ENCODE assay signal across 30 mouse cellular contexts in genomic region chr17:81432733-81433132, GRCm38 (mm10). TPM values are rescaled to one million over a fixed set of nuclear protein-coding genes. Genes with fewer than 3 reads are reported as not detected.
A peak's percentile ranks its signal among the peaks of the same experiment; 100 is the strongest.
DNase-seq lines count a peak whose midpoint lies in the region; ATAC-seq and TF ChIP-seq lines count a peak whose summit lies in the region.
"Had no signal": no experiment of that assay in that cellular context is flagged by ENCODE, and none has a peak within 500 bp of the region (broad histone marks: within the 10 kb centered on the region; RNA-seq: fewer than 3 reads in every experiment).

No protein-coding gene starts in this region.

- no peak overlapping the region for H3K27ac ChIP-seq in heart, embryonic 10.5 days
- 0 out of 2 replicates have a peak overlapping the region, but pooled peaks have one; percentile 12 for H3K27ac ChIP-seq in heart, embryonic 13.5 days (replicated peaks)
- no peak overlapping the region for H3K27ac ChIP-seq in heart, embryonic 12.5 days (ENCODE audit: poor library complexity, severe bottlenecking)
- 0 out of 2 replicates have a peak overlapping the region, but pooled peaks have one; percentile 1 for H3K27ac ChIP-seq in heart, postnatal 0 days (ENCODE audit: low read depth)
- H3K27ac ChIP-seq: embryonic facial prominence, embryonic 12.5 days; embryonic facial prominence, embryonic 15.5 days; hindbrain, embryonic 15.5 days; intestine, embryonic 15.5 days; kidney, embryonic 15.5 days had no signal

- H3K4me2 ChIP-seq in heart, embryonic 13.5 days = no peak overlapping the region
- H3K4me2 ChIP-seq in heart, embryonic 12.5 days = no peak overlapping the region
- no peak overlapping the region for H3K4me2 ChIP-seq in heart, postnatal 0 days (ENCODE audit: low read depth, low read length)
- H3K4me2 ChIP-seq: embryonic facial prominence, embryonic 12.5 days; embryonic facial prominence, embryonic 15.5 days; hindbrain, embryonic 15.5 days; intestine, embryonic 15.5 days; kidney, embryonic 15.5 days had no signal

- TF ChIP-seq CTCF in heart, postnatal 0 days (IDR thresholded peaks at IDR 0.05; ENCODE audit: low read depth) = no peak

- no peak for ATAC-seq in heart, embryonic 13.5 days (ENCODE audit: extremely low read depth, insufficient number of reproducible peaks, low FRiP score, low TSS enrichment)
- no peak for ATAC-seq in heart, embryonic 12.5 days (ENCODE audit: insufficient number of reproducible peaks, low FRiP score)
- ATAC-seq in heart, postnatal 0 days (ENCODE audit: insufficient read depth, low read depth) = no peak
- ATAC-seq: activated CD4-positive, CD25-positive, alpha-beta regulatory T cell, adult 4 months; forebrain, embryonic 14.5 days; forebrain, postnatal 0 days; intestine, embryonic 15.5 days had no signal

- intact Hi-C loops in heart, postnatal 25 days (cut with DNase I) = no loop called here

- H3K36me3 ChIP-seq in heart, embryonic 10.5 days = peaks cover 62% of the 10 kb centered on the region
- peaks cover 85% of the 10 kb centered on the region for H3K36me3 ChIP-seq in heart, embryonic 13.5 days
- H3K36me3 ChIP-seq in heart, embryonic 12.5 days = peaks cover 49% of the 10 kb centered on the region
- peaks cover 35% of the 10 kb centered on the region for H3K36me3 ChIP-seq in heart, postnatal 0 days (replicated peaks; ENCODE audit: control insufficient read depth, insufficient read depth, low read length)
- H3K36me3 ChIP-seq: embryonic facial prominence, embryonic 12.5 days; embryonic facial prominence, embryonic 15.5 days; intestine, embryonic 15.5 days had no signal

- H3K9me3 ChIP-seq in heart, embryonic 10.5 days = no peaks in the 10 kb centered on the region
- H3K9me3 ChIP-seq in heart, embryonic 13.5 days = no peaks in the 10 kb centered on the region
- H3K9me3 ChIP-seq in heart, embryonic 12.5 days (replicated peaks) = no peaks in the 10 kb centered on the region
- no peaks in the 10 kb centered on the region for H3K9me3 ChIP-seq in heart, postnatal 0 days (replicated peaks; ENCODE audit: control insufficient read depth, low read length)
- H3K9me3 ChIP-seq: embryonic facial prominence, embryonic 12.5 days; embryonic facial prominence, embryonic 15.5 days; hindbrain, embryonic 15.5 days; intestine, embryonic 15.5 days; kidney, embryonic 15.5 days had no signal

- H3K27me3 ChIP-seq in heart, embryonic 10.5 days (ENCODE audit: insufficient read depth, poor library complexity, severe bottlenecking) = no peaks in the 10 kb centered on the region
- no peaks in the 10 kb centered on the region for H3K27me3 ChIP-seq in heart, embryonic 13.5 days (replicated peaks)
- H3K27me3 ChIP-seq in heart, embryonic 12.5 days (replicated peaks) = no peaks in the 10 kb centered on the region
- no peaks in the 10 kb centered on the region for H3K27me3 ChIP-seq in heart, postnatal 0 days (ENCODE audit: control insufficient read depth, insufficient read depth, low read length)
- H3K27me3 ChIP-seq: embryonic facial prominence, embryonic 12.5 days; embryonic facial prominence, embryonic 15.5 days; hindbrain, embryonic 15.5 days; intestine, embryonic 15.5 days; kidney, embryonic 15.5 days had no signal

- H3K4me1 ChIP-seq in heart, embryonic 10.5 days = no peaks in the 10 kb centered on the region
- H3K4me1 ChIP-seq in heart, embryonic 13.5 days = peaks cover 20% of the 10 kb centered on the region
- peaks cover 8% of the 10 kb centered on the region for H3K4me1 ChIP-seq in heart, embryonic 12.5 days (replicated peaks)
- peaks cover 12% of the 10 kb centered on the region; the same call in 1 of the 2 replicates for H3K4me1 ChIP-seq in heart, postnatal 0 days (ENCODE audit: control insufficient read depth, insufficient read depth)
- H3K4me1 ChIP-seq: embryonic facial prominence, embryonic 15.5 days; hindbrain, embryonic 15.5 days; intestine, embryonic 15.5 days had no signal

- no peak for TF ChIP-seq EP300 in heart, postnatal 0 days (IDR thresholded peaks at IDR 0.05; ENCODE audit: low read depth)

- no peak overlapping the region for H3K9ac ChIP-seq in heart, embryonic 13.5 days
- H3K9ac ChIP-seq in heart, embryonic 12.5 days = no peak overlapping the region
- no peak overlapping the region for H3K9ac ChIP-seq in heart, postnatal 0 days (replicated peaks; ENCODE audit: low read depth, low read length)
- H3K9ac ChIP-seq: embryonic facial prominence, embryonic 12.5 days; embryonic facial prominence, embryonic 15.5 days; forebrain, postnatal 0 days; hindbrain, embryonic 15.5 days; intestine, embryonic 15.5 days; kidney, embryonic 15.5 days had no signal

- DNase-seq in heart, adult 11 months = peak; percentile 88
- DNase-seq in heart, embryonic 10.5 days (ENCODE audit: low spot score) = no peak
- no peak for DNase-seq in heart, postnatal 0 days (ENCODE audit: low spot score)
- no peak for DNase-seq in heart, postnatal 25 days (ENCODE audit: low spot score)
- DNase-seq in heart, postnatal 4 days = peak; percentile 9
- no peak for DNase-seq in thymus, postnatal 10 days (ENCODE audit: low spot score in 2 of 2)
- DNase-seq: cerebellum, adult 18-20 months; cerebellum, adult 9-10 months; cerebellum, postnatal 14 days; forebrain, postnatal 0 days; gastrocnemius, postnatal 25 days had no signal

- 81% methylated on average over 2 of the region's 2 CpGs for WGBS in heart, embryonic 10.5 days
- 69% methylated on average over 2 of the region's 2 CpGs for WGBS in heart, embryonic 13.5 days
- WGBS in heart, embryonic 12.5 days = 72% methylated on average over 2 of the region's 2 CpGs
- 68% methylated on average over 2 of the region's 2 CpGs for WGBS in heart, postnatal 0 days

- no peak overlapping the region for H3K4me3 ChIP-seq in heart, embryonic 10.5 days
- H3K4me3 ChIP-seq in heart, embryonic 13.5 days = no peak overlapping the region
- H3K4me3 ChIP-seq in heart, embryonic 12.5 days = no peak overlapping the region
- no peak overlapping the region for H3K4me3 ChIP-seq in heart, postnatal 0 days (ENCODE audit: low read depth, low read length)
- H3K4me3 ChIP-seq: embryonic facial prominence, embryonic 12.5 days; embryonic facial prominence, embryonic 15.5 days; hindbrain, embryonic 15.5 days; intestine, embryonic 15.5 days; kidney, embryonic 15.5 days had no signal

RNA-seq across cellular contexts. Expression of gene Gm11096, which starts 8.8 kb away (rescaled TPM):
- not detected in 2 replicates for polyA plus RNA-seq in heart, embryonic 10.5 days (2016; fragmentation: Nextera tagmentation; extraction: Ambion mirVana)
- not detected in 2 replicates for polyA plus RNA-seq in heart, embryonic 13.5 days (2015; fragmentation: Nextera tagmentation; extraction: Ambion mirVana)
- polyA plus RNA-seq in heart, embryonic 12.5 days (2016; fragmentation: Nextera tagmentation; extraction: Ambion mirVana) = not detected in 2 replicates
- not detected in 2 replicates for total RNA-seq in heart, postnatal 0 days (2014; rRNA removed; ENCODE audit: low replicate concordance)
- polyA plus RNA-seq in heart, postnatal 0 days (2015; fragmentation: Nextera tagmentation; extraction: Ambion mirVana) = not detected in 2 replicates
- total RNA-seq in heart, postnatal 25 days (2021) = not detected
- not detected for total RNA-seq in heart, postnatal 4 days (2021)
- total RNA-seq: adrenal gland, adult 18-20 months; adrenal gland, postnatal 10 days; adrenal gland, postnatal 36 days; ES-E14; forebrain, postnatal 0 days; gastrocnemius, adult 8-10 months; gastrocnemius, postnatal 25 days had no signal
- polyA plus RNA-seq: activated CD4-positive, CD25-positive, alpha-beta regulatory T cell, adult 4 months; embryonic facial prominence, embryonic 12.5 days; embryonic facial prominence, embryonic 15.5 days; forebrain, embryonic 11.5 days; forebrain, embryonic 14.5 days; forebrain, postnatal 0 days; frontal cortex, adult 2 months; gonadal fat pad, adult 2 months; heart, embryonic 14.5 days; hindbrain, embryonic 11.5 days; hindbrain, embryonic 15.5 days; intestine, embryonic 15.5 days; kidney, embryonic 15.5 days had no signal

Comparison
In these comparisons a context has a peak if more than half of its experiments do, and no peak if none do; other contexts are left out.
1. DNase-seq: peak in heart, adult 11 months (single experiment) and heart, postnatal 4 days (single experiment); none in heart, embryonic 10.5 days (single experiment), heart, postnatal 0 days (single experiment), heart, postnatal 25 days (single experiment) and thymus, postnatal 10 days (0 of 2).
2. H3K27ac ChIP-seq: peak in heart, embryonic 13.5 days (single experiment) and heart, postnatal 0 days (single experiment); none in heart, embryonic 10.5 days (single experiment) and heart, embryonic 12.5 days (single experiment).